Mouse (Mus musculus) layer of hippocampus, adult 2 months (tissue): ENCODE results near the gene Smyd3. TPM values are rescaled to one million over a fixed set of nuclear protein-coding genes. Genes with fewer than 3 reads are reported as not detected.

Experiments
- DNase-seq, 2 experiments: peaks; one replicate each; pipeline ENCODE4 v3.0.0; 2022; ENCODE audit warnings: low spot score in 2 of 2
- H3K27ac ChIP-seq: fragments of 200-600 bp; 2 replicates; pipeline ENCODE4 v1.8.1; 2022
- H3K4me3 ChIP-seq: fragments of 200-600 bp; 2 replicates; pipeline ENCODE4 v1.8.1; 2022; ENCODE audit warnings: mild to moderate bottlenecking
- CTCF ChIP-seq: fragments of 200-600 bp; conservative IDR thresholded peaks from 2 replicates; pipeline ENCODE4 v1.8.1; 2022; ENCODE audit warnings: antibody characterized with exemption, mild to moderate bottlenecking, moderate library complexity
- total RNA-seq, 2 experiments: library from RNA; stranded (reverse); gene quantifications; 2 replicates each; pipeline ENCODE4 v1.2.3; 2021

Smyd3 gene
- total RNA-seq, 2 experiments from 2014 or later = 21.1 to 24.5 TPM

- no peak for DNase-seq
- TF ChIP-seq CTCF = no peak
- Histone ChIP-seq H3K4me3 (no peak overlapping the region), H3K27ac (no peak overlapping the region)
Observed at GRCm38 (mm10) chr1:179013021-179013420, 504.8 kb downstream of the Smyd3 start.

- no peak overlapping the region for H3K4me3 ChIP-seq
- H3K27ac ChIP-seq = no peak overlapping the region
- DNase-seq = peak; percentile 16 to 23
Observed at GRCm38 (mm10) chr1:179012273-179012672, 505.6 kb downstream of the Smyd3 start.

GRCm38 (mm10) chr1:179010756-179011155 is 507.1 kb downstream of the Smyd3 start:
- TF ChIP-seq CTCF = no peak
- Histone ChIP-seq H3K4me3 (no peak overlapping the region), H3K27ac (no peak overlapping the region)
- no peak for DNase-seq

More at GRCm38 (mm10) chr1:179012273-179012672, 505.6 kb downstream of the Smyd3 start:
- no peak for TF ChIP-seq CTCF

GRCm38 (mm10) chr1:179009911-179010310 is 507.9 kb downstream of the Smyd3 start:
- Histone ChIP-seq H3K4me3 (no peak overlapping the region), H3K27ac (no peak overlapping the region)
- TF ChIP-seq CTCF = no peak
- DNase-seq = no peak

- peak; percentile 45 to 49 for DNase-seq
- Histone ChIP-seq H3K4me3 (no peak overlapping the region), H3K27ac (peak overlapping the region; percentile 73)
- TF ChIP-seq CTCF = no peak
Observed at GRCm38 (mm10) chr1:179004133-179004866, 513.5 kb downstream of the Smyd3 start.

GRCm38 (mm10) chr1:179003406-179004132 is 514.3 kb downstream of the Smyd3 start:
- DNase-seq = no peak
- TF ChIP-seq CTCF = no peak
- no peak overlapping the region for H3K4me3 ChIP-seq
- peak overlapping the region; percentile 75 for H3K27ac ChIP-seq

GRCm38 (mm10) chr1:178999876-179000528 is 517.8 kb downstream of the Smyd3 start:
- H3K4me3 ChIP-seq = no peak overlapping the region
- TF ChIP-seq CTCF = no peak
- no peak overlapping the region for H3K27ac ChIP-seq
- DNase-seq = no peak

GRCm38 (mm10) chr1:178997870-178998269 is 520.0 kb downstream of the Smyd3 start:
- no peak for TF ChIP-seq CTCF
- no peak for DNase-seq
- Histone ChIP-seq H3K27ac (no peak overlapping the region), H3K4me3 (no peak overlapping the region)

- TF ChIP-seq CTCF = no peak
- no peak for DNase-seq
- H3K4me3 ChIP-seq = no peak overlapping the region
- H3K27ac ChIP-seq = no peak overlapping the region
Observed at GRCm38 (mm10) chr1:178994263-178994662, 523.6 kb downstream of the Smyd3 start.

GRCm38 (mm10) chr1:178992503-178992902 is 525.3 kb downstream of the Smyd3 start:
- Histone ChIP-seq H3K27ac (no peak overlapping the region), H3K4me3 (no peak overlapping the region)
- DNase-seq = no peak
- no peak for TF ChIP-seq CTCF

- no peak for TF ChIP-seq CTCF
- Histone ChIP-seq H3K27ac (no peak overlapping the region), H3K4me3 (no peak overlapping the region)
- no peak for DNase-seq
Observed at GRCm38 (mm10) chr1:178991470-178991869, 526.4 kb downstream of the Smyd3 start.

GRCm38 (mm10) chr1:178991045-178991444 is 526.8 kb downstream of the Smyd3 start:
- no peak overlapping the region for H3K4me3 ChIP-seq
- no peak overlapping the region for H3K27ac ChIP-seq
- TF ChIP-seq CTCF = no peak
- no peak for DNase-seq

GRCm38 (mm10) chr1:178989485-178989884 is 528.4 kb downstream of the Smyd3 start:
- no peak overlapping the region for H3K4me3 ChIP-seq
- DNase-seq = no peak
- 0 out of 2 replicates have a peak, but pooled peaks have one; percentile 9 for TF ChIP-seq CTCF
- no peak overlapping the region; the same call in 1 of the 2 replicates for H3K27ac ChIP-seq
